Mouse (Mus musculus) intestine, embryonic 16.5 days (tissue): ENCODE measurements at regions not wholly inside any gene's neighbourhood (a gene's known extent, or its start where the extent isn't known, plus 50 kb on each side); places are given as distances from the start of the nearest gene placed in this dataset. TPM values are rescaled to one million over a fixed set of nuclear protein-coding genes. Genes with fewer than 3 reads are reported as not detected.

ENCODE experiments used
- microRNA-seq: library from miRNA; unstranded; fragments of <30 nt; microRNA quantifications from one replicate; pipeline ENCODE4, GENCODE M21; 2016

Small RNAs in the stretch of these regions (microRNA-seq; reads per million reads assigned to microRNA genes)
- not detected for gene Mir6420
